Mouse (Mus musculus): ENCODE measurements at regions not wholly inside any gene's neighbourhood (a gene's known extent, or its start where the extent isn't known, plus 50 kb on each side); places are given as distances from the start of the nearest gene placed in this dataset.
"Not testable (repeated sequence)": the region's sequence is repeated elsewhere in the genome, so short reads cannot be mapped to it uniquely, and the experiment has no call there.

DNA sequence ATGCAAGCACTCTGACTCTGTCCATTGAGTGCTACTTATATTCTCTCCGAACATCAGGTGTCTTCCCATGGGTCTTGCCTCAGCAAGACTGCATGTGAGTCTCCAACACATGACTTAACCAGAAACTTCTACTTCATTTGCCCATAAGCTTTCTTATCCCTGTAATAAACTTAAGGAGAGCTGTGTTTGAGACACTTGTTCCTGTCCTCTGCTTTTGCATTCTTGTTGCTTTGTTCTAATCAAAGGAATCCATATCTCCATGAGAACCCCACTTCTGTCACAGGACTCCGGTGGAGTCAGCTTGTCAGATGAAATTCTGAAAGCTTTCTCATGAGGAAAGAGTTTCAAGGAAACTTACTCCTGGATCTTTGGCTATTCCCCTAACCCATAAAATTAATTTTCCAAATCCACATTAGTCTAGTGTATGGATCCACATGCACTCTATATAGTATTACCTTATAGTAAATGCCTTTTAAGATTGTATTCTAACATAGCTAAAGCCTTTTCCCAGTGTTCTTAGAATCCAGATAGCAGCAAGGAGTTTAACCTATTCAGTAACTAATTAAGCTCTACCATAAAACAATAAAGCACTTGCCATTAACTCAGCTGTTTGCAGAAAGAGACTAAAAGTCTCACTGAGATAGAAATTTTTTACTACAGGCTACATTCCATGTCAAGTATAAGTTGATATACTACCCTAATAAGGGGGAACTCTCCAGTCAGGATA lies 397.4 kb downstream of the Grxcr1 start:
- not testable (repeated sequence) for H3K27ac ChIP-seq; H3K9me3 ChIP-seq (replicated peaks); H3K4me3 ChIP-seq; H3K27me3 ChIP-seq; H3K4me1 ChIP-seq; H3K36me3 ChIP-seq (ENCODE audit: poor library complexity, severe bottlenecking); H3K4me2 ChIP-seq; ATAC-seq; H3K9ac ChIP-seq
- WGBS, result 92% methylated on average over 2 of the region's 2 CpGs

DNA sequence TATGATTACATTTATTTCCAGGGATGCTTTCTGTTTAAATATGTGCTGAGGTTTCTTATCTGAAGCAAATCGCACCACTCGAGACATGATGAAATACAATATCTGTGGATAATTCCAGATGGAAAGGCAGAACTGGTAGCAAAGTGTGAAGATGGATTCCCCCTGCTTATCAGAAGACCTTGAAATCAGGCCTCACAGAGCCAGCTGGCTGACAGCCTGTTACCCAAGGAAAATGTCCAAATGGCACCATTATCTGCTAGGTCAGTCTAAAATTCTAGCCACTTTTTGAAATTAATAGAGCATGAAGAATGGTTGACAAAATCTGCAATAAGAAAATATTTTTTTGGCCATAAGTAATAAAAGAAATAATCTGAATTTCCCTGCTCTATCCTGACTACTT lies 438.5 kb downstream of the Grxcr1 start:
- H3K4me3 ChIP-seq, result no peak overlapping the region
- ATAC-seq, result no peak
- WGBS, result 91% methylated on average over 2 of the region's 2 CpGs

DNA sequence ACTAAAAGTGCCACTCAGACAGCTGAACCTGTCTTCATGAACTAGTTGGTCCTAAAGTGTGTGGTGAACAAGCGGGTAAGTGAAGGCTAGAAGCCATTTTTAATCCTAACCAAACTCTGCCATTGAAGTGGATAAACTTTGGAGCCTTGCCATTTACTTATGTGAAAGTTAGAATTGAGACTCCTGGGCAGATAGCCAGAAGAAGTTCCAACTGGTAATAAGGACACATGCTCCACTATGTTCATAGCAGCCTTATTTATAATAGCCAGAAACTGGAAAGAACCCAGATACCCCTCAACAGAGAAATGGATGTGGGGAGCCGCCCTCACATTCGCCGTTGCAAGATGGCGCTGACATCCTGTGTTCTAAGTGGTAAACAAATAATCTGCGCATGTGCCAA lies 439.7 kb downstream of the Grxcr1 start:
- H3K4me2 ChIP-seq; H3K27me3 ChIP-seq; H3K9me3 ChIP-seq (replicated peaks); H3K36me3 ChIP-seq (ENCODE audit: poor library complexity, severe bottlenecking); H3K4me3 ChIP-seq; H3K9ac ChIP-seq; H3K27ac ChIP-seq; H3K4me1 ChIP-seq: not testable (repeated sequence)
- 90% methylated on average over 6 of the region's 6 CpGs for WGBS
- 0 out of 2 replicates have a peak, but pooled peaks have one; percentile 24 for ATAC-seq

More for the DNA sequence above, 438.5 kb downstream of the Grxcr1 start:
- H3K27ac ChIP-seq, result no peak overlapping the region
- no peaks in the 10 kb centered on the region for H3K27me3 ChIP-seq
- no peak overlapping the region for H3K4me2 ChIP-seq
- no peaks in the 10 kb centered on the region for H3K9me3 ChIP-seq (replicated peaks)
- H3K9ac ChIP-seq, result no peak overlapping the region
- H3K36me3 ChIP-seq (ENCODE audit: poor library complexity, severe bottlenecking), result no peaks in the 10 kb centered on the region
- no peaks in the 10 kb centered on the region for H3K4me1 ChIP-seq
